Comparison of ENCODE assay signal across 10 mouse cellular contexts in the genomic region with DNA sequence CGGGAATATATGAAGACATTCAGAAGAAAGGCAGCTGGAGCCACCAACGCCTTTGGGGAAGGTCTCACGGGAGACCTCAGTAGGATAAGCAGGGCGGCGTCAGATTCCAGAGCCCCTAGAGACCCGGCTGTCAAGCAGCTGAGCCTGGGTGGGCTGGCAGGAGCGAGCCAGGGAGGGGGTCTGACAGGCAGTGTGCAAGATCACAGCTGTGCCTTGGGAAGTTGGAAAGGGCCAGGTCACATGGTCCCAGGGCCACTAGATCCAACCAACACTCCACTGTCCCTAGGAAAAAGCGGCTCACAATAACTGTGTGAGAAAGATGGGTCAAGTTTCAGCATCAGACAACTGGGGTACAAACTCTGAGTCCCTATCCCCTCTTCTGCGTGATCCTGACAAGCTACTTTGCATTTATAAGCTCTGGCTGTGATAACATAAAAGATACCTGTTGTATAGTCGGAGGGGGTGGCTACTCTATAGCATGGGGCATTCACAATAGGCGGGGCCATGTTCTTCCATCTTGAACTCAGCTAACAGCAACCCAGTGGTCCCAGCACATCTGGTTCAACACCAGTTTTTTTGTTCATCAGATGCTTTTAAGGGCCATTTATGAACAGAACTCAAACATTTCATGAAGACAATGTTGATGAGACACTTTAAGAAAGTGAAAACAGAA. TPM values are rescaled to one million over a fixed set of nuclear protein-coding genes. Genes with fewer than 3 reads are reported as not detected.
DNase-seq lines count a peak whose midpoint lies in the region; ATAC-seq and TF ChIP-seq lines count a peak whose summit lies in the region.
"Had no signal": no experiment of that assay in that cellular context is flagged by ENCODE, and none has a peak within 500 bp of the region (broad histone marks: within the 10 kb centered on the region; RNA-seq: fewer than 3 reads in every experiment).

No protein-coding gene starts in this region.

- H3K4me2 ChIP-seq in kidney, postnatal 0 days (ENCODE audit: low read length) = no peak overlapping the region
- H3K4me2 ChIP-seq in heart, postnatal 0 days (ENCODE audit: low read depth, low read length) = no peak overlapping the region
- no peak overlapping the region for H3K4me2 ChIP-seq in midbrain, embryonic 13.5 days (replicated peaks)

- no peaks in the 10 kb centered on the region for H3K9me3 ChIP-seq in kidney, postnatal 0 days (replicated peaks; ENCODE audit: low read length)
- H3K9me3 ChIP-seq in heart, postnatal 0 days (replicated peaks; ENCODE audit: control insufficient read depth, low read length) = no peaks in the 10 kb centered on the region
- H3K9me3 ChIP-seq in midbrain, embryonic 13.5 days = no peaks in the 10 kb centered on the region

- DNase-seq in kidney, postnatal 0 days (ENCODE audit: low spot score) = peak; percentile 64
- DNase-seq in kidney, adult 2 months = no peak
- DNase-seq in embryo, embryonic 11 days = peak; percentile 49
- DNase-seq in heart, postnatal 0 days (ENCODE audit: low spot score) = no peak
- DNase-seq in ovary, postnatal 36 days (ENCODE audit: low spot score) = no peak
- no peak for DNase-seq in cerebellum, adult 8-10 months
- DNase-seq: right cerebral cortex, adult 18-20 months; thymus, adult 2 months had no signal

- H3K9ac ChIP-seq in kidney, postnatal 0 days (ENCODE audit: low read depth, low read length) = no peak overlapping the region
- no peak overlapping the region for H3K9ac ChIP-seq in heart, postnatal 0 days (replicated peaks; ENCODE audit: low read depth, low read length)
- no peak overlapping the region for H3K9ac ChIP-seq in midbrain, embryonic 13.5 days (replicated peaks)

- peak; percentile 70; the same call in 1 of the 2 replicates for ATAC-seq in kidney, postnatal 0 days (replicated peaks; ENCODE audit: low FRiP score, low read depth)
- peak; percentile 62; the same call in 1 of the 2 replicates for ATAC-seq in heart, postnatal 0 days (ENCODE audit: insufficient read depth, low read depth)
- peak; percentile 80 for ATAC-seq in midbrain, embryonic 13.5 days
- ATAC-seq in activated CD4-positive, CD25-positive, alpha-beta regulatory T cell, adult 4 months = no peak

- no peak for TF ChIP-seq CTCF in kidney, postnatal 0 days (IDR thresholded peaks at IDR 0.05; ENCODE audit: low read depth)
- TF ChIP-seq CTCF in kidney, adult 2 months (conservative IDR thresholded peaks at IDR 0.05; ENCODE audit: insufficient read depth, insufficient read length, low read depth, low read length) = no peak
- TF ChIP-seq CTCF in heart, postnatal 0 days (IDR thresholded peaks at IDR 0.05; ENCODE audit: low read depth) = no peak

- no peaks in the 10 kb centered on the region for H3K27me3 ChIP-seq in kidney, postnatal 0 days (ENCODE audit: insufficient read depth, low read length)
- no peaks in the 10 kb centered on the region for H3K27me3 ChIP-seq in kidney, adult 2 months (replicated peaks; ENCODE audit: control insufficient read depth, insufficient read depth, low read length)
- H3K27me3 ChIP-seq in heart, postnatal 0 days (ENCODE audit: control insufficient read depth, insufficient read depth, low read length) = no peaks in the 10 kb centered on the region
- H3K27me3 ChIP-seq in midbrain, embryonic 13.5 days = no peaks in the 10 kb centered on the region

- TF ChIP-seq POLR2A in kidney, adult 2 months (IDR thresholded peaks at IDR 0.05; ENCODE audit: low read depth, low read length) = no peak

- peaks cover 10% of the 10 kb centered on the region for H3K4me1 ChIP-seq in kidney, postnatal 0 days (replicated peaks; ENCODE audit: insufficient read depth, low read length)
- H3K4me1 ChIP-seq in kidney, adult 2 months (ENCODE audit: control insufficient read depth, insufficient read depth, low read length) = peaks cover 6% of the 10 kb centered on the region; the same call in 1 of the 2 replicates
- peaks cover 16% of the 10 kb centered on the region for H3K4me1 ChIP-seq in heart, postnatal 0 days (ENCODE audit: control insufficient read depth, insufficient read depth)
- H3K4me1 ChIP-seq in midbrain, embryonic 13.5 days (replicated peaks) = peaks cover 18% of the 10 kb centered on the region

- no peak overlapping the region for H3K4me3 ChIP-seq in kidney, postnatal 0 days (replicated peaks; ENCODE audit: low read depth, low read length)
- no peak overlapping the region for H3K4me3 ChIP-seq in kidney, adult 2 months (ENCODE audit: insufficient read depth, low read depth, low read length)
- no peak overlapping the region for H3K4me3 ChIP-seq in heart, postnatal 0 days (ENCODE audit: low read depth, low read length)
- H3K4me3 ChIP-seq in midbrain, embryonic 13.5 days (replicated peaks) = no peak overlapping the region

- no peak overlapping the region for H3K27ac ChIP-seq in kidney, postnatal 0 days
- H3K27ac ChIP-seq in kidney, adult 2 months (ENCODE audit: insufficient read depth, low read depth, low read length) = no peak overlapping the region
- H3K27ac ChIP-seq in heart, postnatal 0 days (ENCODE audit: low read depth) = no peak overlapping the region
- H3K27ac ChIP-seq in midbrain, embryonic 13.5 days = no peak overlapping the region

- H3K36me3 ChIP-seq in kidney, postnatal 0 days (ENCODE audit: insufficient read depth, low read length) = peaks cover 4% of the 10 kb centered on the region; the same call in 1 of the 2 replicates
- H3K36me3 ChIP-seq in kidney, adult 2 months (ENCODE audit: control insufficient read depth, insufficient read depth, low read length) = no peaks in the 10 kb centered on the region
- no peaks in the 10 kb centered on the region for H3K36me3 ChIP-seq in heart, postnatal 0 days (replicated peaks; ENCODE audit: control insufficient read depth, insufficient read depth, low read length)
- H3K36me3 ChIP-seq in midbrain, embryonic 13.5 days = no peaks in the 10 kb centered on the region

- 38% methylated on average over 11 of the region's 11 CpGs for WGBS in kidney, postnatal 0 days
- 59% methylated on average over 11 of the region's 11 CpGs for WGBS in kidney, adult 2 months
- 44% methylated on average over 11 of the region's 11 CpGs for WGBS in heart, postnatal 0 days
- 35% methylated on average over 11 of the region's 11 CpGs for WGBS in midbrain, embryonic 13.5 days

- TF ChIP-seq EP300 in heart, postnatal 0 days (IDR thresholded peaks at IDR 0.05; ENCODE audit: low read depth) = no peak

RNA-seq across cellular contexts. Expression of a gene that starts 20.6 kb away (rescaled TPM):
- polyA plus RNA-seq in kidney, postnatal 0 days (2015; fragmentation: Nextera tagmentation; extraction: Ambion mirVana) = 16.1 and 16.3 TPM in 2 replicates
- polyA plus RNA-seq in kidney, adult 2 months (2012; rRNA removed) = 8.2 and 8.4 TPM in 2 replicates
- 13.7 and 14.2 TPM in 2 replicates for total RNA-seq in heart, postnatal 0 days (2014; rRNA removed; ENCODE audit: low replicate concordance)
- 7.7 and 8.4 TPM in 2 replicates for polyA plus RNA-seq in heart, postnatal 0 days (2015; fragmentation: Nextera tagmentation; extraction: Ambion mirVana)
- polyA plus RNA-seq in midbrain, embryonic 13.5 days (2015; fragmentation: Nextera tagmentation; extraction: Ambion mirVana) = 9.7 and 10.0 TPM in 2 replicates
- polyA plus RNA-seq in activated CD4-positive, CD25-positive, alpha-beta regulatory T cell, adult 4 months (2017; shearing (Covaris generic)) = 10 to 100 TPM; 24.1 to 24.4 TPM

Comparison
In these comparisons a context has a peak if more than half of its experiments do, and no peak if none do; other contexts are left out.
1. DNase-seq: peak in kidney, postnatal 0 days (single experiment) and embryo, embryonic 11 days (single experiment); none in kidney, adult 2 months (single experiment), heart, postnatal 0 days (single experiment), ovary, postnatal 36 days (single experiment) and cerebellum, adult 8-10 months (single experiment).